Mouse (Mus musculus): ENCODE measurements around the gene Sap30. TPM values are rescaled to one million over a fixed set of nuclear protein-coding genes. Genes with fewer than 3 reads are reported as not detected.
A peak's percentile ranks its signal among the peaks of the same experiment; 100 is the strongest.
"Not testable (repeated sequence)": the region's sequence is repeated elsewhere in the genome, so short reads cannot be mapped to it uniquely, and the experiment has no call there.

Sap30 gene
- total RNA-seq, 1 experiment from 2014 or later, result 11.6 TPM

DNA sequence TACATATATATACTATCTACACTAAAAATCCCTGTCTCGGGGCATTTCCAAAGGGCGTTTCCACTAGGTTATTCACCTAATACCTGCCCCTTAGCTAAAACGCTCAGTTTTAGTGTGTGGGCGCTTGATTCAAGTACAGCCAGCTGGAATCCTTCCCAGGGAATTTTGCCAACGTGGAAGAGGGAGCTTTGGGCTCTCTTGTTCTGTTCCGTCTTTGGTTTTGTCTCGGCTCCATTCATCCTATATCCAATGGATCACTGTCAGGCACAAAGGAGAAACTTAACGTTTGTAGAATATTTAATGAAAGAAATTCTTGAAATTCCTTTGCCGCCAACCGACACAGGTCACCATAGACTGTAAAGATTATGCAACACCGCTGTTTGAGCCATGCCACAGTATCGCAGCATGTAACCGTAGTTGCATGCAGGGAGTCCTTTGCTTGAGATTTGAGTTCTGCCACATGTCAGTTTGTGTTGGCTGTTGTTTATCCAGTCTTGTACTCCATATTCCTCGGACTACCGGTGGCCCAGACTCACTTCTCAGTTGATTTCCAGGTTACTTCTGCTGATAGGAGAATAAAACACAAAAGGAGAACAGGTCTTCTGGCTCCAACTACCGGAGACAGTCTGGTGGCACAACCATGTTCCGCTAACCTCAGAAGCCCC is 11.3 kb upstream of the Sap30 start:
- peak; percentile 73 for DNase-seq

GRCm38 (mm10) chr8:57498494-57498846 is 10.8 kb upstream of the Sap30 start:
- no peak for DNase-seq

GRCm38 (mm10) chr8:57491873-57492272 is 4.2 kb upstream of the Sap30 start:
- no peak for DNase-seq

DNA sequence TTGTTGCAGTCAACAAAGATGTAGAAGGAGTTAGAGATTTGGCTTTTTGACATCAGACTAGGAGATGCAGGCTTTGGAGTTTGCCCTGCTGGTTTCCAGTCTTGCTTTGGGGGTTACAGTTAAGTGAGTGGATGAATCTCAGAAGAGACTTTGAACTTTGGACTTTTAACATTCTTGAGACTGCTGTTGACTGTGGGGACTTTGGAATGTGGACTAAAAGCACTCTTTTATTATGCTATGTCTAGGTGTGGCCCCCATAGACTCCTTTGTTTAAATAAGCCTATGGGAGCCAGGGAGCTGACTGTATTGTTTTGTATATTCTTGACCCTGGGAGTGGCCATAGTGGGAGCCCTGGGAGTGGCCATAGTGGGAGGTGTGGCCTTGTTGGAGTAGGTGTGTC is 2.2 kb upstream of the Sap30 start:
- no peak for DNase-seq

- no peak for DNase-seq
Measured at GRCm38 (mm10) chr8:57489366-57489765, 1.7 kb upstream of the Sap30 start.

DNA sequence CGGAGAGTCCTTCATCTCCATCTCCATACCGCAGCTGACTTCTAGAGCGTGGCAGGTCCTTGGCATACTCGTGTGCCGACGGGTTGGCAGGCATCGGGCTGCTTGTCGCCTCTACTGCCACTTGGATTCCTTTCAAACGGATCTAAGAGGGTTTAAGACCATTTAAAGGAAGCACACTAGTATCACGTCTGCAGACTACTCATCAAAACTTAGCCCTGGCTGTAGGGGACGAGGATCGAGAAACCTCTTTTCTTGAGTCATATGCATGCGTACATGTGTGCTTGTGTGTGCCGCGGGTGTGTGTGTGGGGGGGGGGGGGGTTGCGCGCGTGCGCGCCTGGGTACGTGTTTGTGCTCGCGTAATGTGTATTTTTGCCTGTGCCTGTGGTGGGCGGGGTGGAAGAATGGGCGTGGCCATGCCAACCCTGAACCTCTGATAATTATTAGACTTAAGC is 679 bp upstream of the Sap30 start:
- DNase-seq, result peak; percentile 75

- DNase-seq, result peak; percentile 59
Measured at GRCm38 (mm10) chr8:57486491-57487440, 894 bp downstream of the Sap30 start.

DNA sequence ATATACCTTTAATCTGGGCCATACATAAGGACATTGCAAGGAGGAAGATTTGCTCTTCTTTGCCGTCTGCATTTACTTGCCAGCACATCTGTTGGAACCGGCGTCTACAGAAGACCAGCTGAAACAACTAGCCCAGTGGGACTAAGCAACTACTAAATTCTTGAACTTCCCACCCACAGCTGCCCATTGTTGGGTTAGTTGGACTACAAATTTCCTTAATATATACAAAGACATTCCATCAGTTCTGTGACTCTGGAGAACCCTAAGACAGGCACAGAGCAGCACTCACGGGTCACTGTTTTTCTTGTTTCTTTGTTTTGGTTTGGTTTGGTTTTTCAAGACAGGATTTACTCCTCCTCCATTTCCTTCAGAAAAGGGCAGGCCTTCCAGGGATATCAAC is 7.1 kb downstream of the Sap30 start:
- no peak for DNase-seq

DNA sequence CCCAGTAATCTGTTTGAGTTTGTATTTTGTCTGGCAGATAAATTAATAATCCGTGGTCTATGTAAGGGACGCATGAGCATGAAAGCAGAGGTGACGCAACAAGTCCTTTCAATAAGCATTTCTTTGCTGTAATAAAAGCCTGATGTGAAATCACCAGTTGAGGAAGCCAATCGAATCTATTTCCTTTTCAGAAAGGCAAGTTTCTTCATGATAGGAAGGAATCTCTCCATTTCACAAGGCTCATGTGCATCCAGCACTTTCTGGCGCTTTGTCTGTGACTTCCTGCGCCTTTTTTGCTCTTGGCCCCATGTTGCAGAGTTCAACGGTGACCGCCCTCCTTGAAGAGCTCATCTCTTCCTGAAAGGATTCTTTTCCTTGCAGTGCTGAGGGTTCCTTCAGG is 8.0 kb downstream of the Sap30 start:
- DNase-seq, result no peak

- no peak for DNase-seq
Measured at GRCm38 (mm10) chr8:57478406-57478805, 9.3 kb downstream of the Sap30 start.

DNA sequence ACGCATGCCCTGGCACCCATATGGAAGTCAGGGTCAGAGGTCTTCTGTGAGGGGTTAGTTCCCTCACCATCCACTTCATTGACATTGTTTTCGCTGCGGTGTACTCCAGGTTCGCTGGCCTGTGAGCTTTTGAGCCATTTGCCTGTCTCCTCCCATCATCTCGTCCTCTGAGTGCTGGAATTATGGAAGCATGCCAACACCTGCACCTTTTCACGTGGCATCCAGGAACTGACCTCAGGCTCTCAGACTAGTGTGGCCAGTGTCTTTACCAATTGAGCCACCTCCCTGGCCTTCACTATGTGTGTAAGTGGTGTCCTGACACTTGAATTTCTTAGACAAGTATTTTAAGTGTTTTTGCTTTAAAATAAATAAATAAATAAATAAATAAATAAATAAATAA is 13.9 kb downstream of the Sap30 start:
- no peak for DNase-seq

- no peak for DNase-seq
Measured at GRCm38 (mm10) chr8:57470863-57471262, 16.8 kb downstream of the Sap30 start.

- DNase-seq, result peak; percentile 87
Measured at GRCm38 (mm10) chr8:57468624-57469023, 19.0 kb downstream of the Sap30 start.

GRCm38 (mm10) chr8:57463757-57464156 is 23.9 kb downstream of the Sap30 start:
- no peak for DNase-seq

- DNase-seq, result no peak
Measured at GRCm38 (mm10) chr8:57462839-57463238, 24.8 kb downstream of the Sap30 start.

GRCm38 (mm10) chr8:57457942-57458341 is 29.7 kb downstream of the Sap30 start:
- peak; percentile 46 for DNase-seq

DNA sequence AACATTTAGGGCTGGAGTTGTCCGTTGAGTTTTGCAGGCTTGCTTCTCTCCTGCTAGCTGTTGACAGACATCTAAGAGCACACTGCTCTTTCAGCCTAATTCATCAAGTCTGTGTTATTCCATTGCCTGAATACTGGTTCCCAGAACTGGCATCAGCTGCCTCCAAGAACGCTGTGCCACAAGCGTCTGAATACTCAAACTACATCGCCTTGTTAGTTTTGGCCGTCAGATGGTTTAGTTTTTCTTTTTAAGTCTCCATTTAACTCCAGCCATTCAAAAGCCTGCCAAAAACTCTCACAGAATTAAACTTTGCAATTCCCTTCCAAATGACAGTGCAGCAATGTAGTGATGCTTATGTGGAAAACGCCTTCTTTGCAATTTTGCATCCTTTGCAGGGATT is 30.5 kb downstream of the Sap30 start:
- no peak for DNase-seq

DNA sequence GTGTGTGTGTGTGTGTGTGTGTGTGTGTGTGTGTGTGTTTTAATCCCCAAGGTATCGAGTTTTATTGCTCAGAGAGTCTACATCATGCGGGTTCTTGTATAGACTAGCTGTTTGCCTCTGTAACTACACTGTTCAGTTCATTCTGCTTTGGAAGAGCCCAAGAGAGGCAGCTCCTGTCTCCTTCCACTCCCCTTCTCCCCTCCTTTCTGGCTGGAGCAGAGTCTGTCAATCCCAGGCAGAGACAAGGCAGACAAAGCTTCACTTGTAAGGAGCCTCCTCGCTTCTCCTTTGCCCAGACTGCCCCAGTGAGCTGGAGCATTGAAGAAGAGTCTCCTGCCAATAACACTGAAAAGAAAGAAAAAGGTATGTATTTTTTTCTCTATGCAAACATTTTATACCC is 31.9 kb downstream of the Sap30 start, which contains the start of gene Scrg1:
Gene Scrg1, plus strand, starts transcription at position 159 of the 400 bp plus-strand sequence.
- no peak for DNase-seq

GRCm38 (mm10) chr8:57453361-57453760 is 34.3 kb downstream of the Sap30 start:
- no peak for DNase-seq

GRCm38 (mm10) chr8:57451896-57452295 is 35.8 kb downstream of the Sap30 start:
- no peak for DNase-seq

DNA sequence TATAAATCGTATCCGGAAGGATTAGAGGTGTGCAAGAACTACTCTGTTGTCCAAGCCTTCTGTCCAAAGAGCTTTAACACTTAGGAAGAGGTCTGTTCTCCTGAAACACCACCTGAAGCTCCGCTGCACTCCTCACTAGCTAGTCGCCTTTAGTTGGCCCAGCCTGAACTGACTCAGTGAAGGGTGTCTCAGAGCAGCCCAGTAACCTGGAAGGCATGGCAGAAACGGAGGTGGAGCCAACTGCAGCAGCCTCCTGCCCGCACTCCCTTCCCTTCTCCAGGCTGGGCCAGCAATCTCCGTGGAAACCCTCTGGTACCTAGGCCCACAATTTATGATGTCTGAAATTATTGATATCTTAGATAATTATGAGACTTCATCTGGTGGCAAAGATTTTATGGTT is 36.9 kb downstream of the Sap30 start:
- DNase-seq, result no peak

- not testable (repeated sequence) for DNase-seq
Measured at GRCm38 (mm10) chr8:57445901-57446300, 41.8 kb downstream of the Sap30 start.

- DNase-seq, result no peak
Measured at GRCm38 (mm10) chr8:57443289-57443688, 44.4 kb downstream of the Sap30 start.

Measured in adrenal gland, postnatal 14 days (tissue).